Mouse (Mus musculus): ENCODE results near the gene Trnp1.
A peak's percentile ranks its signal among the peaks of the same experiment; 100 is the strongest.
"Not testable (repeated sequence)": the region's sequence is repeated elsewhere in the genome, so short reads cannot be mapped to it uniquely, and the experiment has no call there.

Trnp1 gene

DNA sequence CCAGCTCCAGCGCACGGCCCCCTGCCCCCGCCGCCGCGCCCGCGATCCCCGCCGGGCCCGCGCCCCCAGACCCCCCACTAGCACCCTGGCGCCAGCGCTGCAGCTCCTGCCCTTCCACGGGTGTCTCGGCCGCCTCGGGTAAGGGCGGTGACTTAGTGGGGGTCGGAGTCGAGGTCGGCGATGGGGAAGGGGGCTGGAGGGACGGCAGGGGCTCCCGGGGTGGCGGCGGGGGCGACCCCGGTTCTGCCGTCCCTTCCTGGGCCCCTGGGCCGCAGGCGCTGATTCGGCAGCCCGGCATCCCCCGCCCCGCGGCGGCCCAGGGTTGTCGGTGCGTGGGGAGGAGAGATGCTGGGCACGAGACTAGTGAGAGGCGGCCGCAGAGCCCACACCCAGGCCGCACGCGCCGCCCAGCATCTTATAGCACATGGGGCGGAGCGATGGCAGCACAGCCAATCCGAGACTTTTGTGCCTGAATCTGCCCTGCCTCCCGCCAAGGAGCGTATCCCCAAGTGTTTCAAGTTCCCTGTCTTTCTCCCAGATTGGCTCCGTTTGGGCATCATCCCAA, at the start of gene Trnp1:
Trnp1 (minus strand) TSS at position 391 of the 565 bp plus-strand sequence.
- DNase-seq (ENCODE audit: low spot score in 2 of 2): peak; percentile 49 to 53

DNA sequence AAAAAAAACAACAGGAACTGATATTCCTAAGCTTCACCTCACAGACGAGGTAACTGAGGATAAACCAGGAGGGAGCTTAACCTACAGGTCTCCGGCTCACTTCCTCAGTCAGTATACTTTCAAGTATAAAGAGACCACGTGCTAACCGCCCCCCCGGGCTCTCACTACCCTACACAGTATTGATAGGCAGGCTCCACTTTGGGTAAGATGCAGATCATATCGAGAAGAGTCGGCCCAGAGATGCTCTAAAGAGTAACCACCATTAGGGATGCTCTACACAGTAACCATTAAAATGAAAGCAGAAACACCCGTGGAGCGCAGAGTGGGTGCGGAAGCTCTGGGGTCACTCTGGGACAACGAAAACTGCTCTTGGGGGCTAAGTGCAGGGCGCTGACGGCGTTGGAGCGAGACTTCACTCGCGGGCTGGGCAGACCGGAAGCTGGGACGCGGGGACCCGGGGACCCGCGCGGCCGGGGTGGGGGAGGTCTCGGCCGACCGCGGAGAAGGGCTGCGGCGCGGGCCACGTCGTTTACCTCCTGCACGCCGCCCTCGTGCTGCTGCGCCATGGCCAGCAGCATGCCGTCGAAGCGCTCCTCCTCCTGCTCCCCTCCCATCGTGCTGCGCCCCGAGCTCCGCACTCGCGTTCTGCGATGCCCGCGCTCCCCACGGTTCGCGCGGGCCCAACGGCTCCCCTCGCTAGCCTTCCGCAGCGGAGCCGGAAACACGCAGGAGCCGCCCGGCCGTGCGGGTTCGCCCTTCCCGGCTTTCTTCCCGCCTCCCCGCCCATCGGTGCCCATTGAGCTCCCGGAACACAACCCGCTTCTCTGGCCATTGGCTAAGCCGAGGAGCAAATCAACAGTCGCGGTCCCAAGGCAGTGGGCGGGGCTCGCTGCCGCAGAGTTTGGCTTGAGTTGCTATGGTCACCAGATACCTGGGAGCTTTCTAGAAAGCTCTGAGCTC, 47.2 kb upstream of the Trnp1 start, which contains the start of gene Nudc:
Nudc (minus strand) TSS at position 725 of the 960 bp plus-strand sequence.
- DNase-seq (ENCODE audit: low spot score in 2 of 2): peak; percentile 96

DNA sequence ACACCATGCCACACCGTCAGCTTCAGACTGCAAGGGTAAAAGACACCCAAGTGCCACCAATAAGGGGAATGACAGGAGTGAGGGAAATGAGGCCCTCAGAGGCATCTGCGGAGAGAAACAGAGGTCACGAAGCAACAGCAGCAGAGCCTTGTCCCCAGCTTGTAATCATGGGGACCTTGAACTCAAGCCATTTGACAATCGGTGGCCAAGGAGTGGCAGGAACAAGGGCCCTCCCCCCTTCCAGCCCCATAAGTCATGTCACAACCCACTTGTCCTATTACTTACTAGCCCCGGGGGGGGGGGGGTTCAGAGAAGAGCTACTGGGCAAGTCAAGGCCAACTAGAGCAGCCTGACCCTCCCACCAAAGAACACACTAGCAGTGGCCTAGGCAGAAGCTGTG, 38.3 kb upstream of the Trnp1 start:
- no peak for DNase-seq (ENCODE audit: low spot score in 2 of 2)

DNA sequence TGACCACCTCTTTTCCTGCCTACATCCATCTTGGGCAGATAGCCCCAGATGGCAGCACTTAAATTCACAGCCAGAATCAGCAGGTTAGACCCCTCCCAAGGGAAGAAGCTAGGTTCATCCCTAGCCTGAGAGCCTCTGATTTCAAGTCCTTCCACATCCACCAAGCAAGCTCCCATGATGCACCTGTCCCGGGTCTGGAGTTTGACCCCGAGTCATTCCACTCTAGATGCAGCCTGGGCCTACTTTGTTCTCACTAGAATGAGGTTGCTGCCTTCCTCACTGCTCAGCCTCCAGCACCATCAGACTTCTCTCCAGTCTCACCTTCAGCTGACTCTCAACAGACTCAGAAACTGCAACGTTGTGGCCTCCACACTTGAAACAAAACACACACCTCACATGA, 37.7 kb upstream of the Trnp1 start:
- no peak for DNase-seq (ENCODE audit: low spot score in 2 of 2)

DNA sequence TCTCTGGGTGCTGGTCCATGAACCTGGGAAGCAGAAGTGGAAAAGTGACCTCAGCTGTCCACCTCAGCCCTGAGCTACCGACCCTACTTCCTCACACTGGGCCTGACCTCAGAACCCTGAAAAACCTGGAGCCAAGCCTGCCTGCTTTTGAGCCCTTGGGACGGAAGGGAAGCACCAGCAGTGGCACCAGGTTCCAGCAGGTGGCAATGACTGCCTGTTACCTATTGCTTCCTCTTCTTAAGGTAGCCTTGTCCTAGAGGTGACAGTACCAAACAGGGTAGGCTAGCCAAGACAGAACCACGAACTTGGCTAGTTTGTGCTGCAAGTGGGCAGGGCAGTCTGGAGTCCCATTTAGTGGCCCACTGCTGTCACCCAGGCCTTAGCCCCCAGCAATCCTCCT, 34.4 kb upstream of the Trnp1 start:
- no peak for DNase-seq (ENCODE audit: low spot score in 2 of 2)

DNA sequence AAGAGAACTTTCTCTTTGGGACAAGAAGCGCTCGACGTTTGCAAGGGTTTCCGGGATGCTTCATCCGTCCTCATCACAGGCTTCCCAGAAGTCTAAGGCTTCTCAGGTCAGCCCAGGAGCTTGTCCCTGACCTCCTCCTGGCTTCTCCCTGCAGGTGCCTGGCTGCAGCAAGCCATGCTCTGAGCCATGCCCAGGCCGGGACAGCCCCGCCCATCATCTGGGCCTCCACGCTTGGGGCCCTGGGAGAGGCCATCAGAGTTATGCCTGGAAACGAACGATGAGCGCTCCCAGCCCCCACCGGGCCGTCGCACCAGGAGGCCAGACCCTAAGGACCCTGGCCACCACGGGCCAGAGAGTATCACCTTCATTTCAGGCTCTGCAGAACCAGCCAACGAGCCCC, 29.4 kb upstream of the Trnp1 start:
- DNase-seq (ENCODE audit: low spot score in 2 of 2): no peak

DNA sequence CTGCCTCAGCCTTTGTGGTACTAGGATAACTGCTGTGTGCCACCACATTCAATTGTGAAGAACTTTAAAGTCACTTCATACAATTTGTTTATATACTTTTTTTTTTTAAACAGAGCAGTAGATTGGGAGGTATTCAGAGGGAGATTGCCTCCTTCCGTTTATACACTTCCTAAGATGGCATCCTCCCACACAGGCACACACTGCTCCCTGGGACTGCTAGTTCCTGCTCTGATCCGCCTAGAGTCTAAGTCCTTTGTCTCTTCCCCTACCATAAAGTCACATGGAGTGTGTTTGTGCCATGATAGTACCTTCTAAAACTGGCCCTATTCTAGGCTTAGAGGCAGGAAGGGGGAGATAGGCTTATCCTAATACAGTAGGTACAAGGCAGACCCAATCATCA, 23.2 kb upstream of the Trnp1 start:
- DNase-seq (ENCODE audit: low spot score in 2 of 2): no peak

DNA sequence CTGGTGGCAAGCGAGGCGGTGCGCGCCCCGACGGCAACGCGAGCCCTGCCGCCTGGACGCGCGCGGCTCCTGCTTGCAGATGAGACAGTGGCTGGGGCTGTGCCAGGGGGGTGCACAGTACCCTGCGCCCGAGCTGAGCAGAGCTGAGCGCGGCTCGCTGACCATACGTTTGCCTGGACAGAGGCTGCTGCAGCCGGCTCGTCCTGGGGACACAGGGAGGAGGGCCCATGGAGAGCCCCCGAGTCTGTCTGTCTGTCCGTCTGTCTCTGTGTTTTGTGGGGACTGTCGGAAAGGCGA, 21.0 kb upstream of the Trnp1 start:
- no peak for DNase-seq (ENCODE audit: low spot score in 2 of 2)

DNA sequence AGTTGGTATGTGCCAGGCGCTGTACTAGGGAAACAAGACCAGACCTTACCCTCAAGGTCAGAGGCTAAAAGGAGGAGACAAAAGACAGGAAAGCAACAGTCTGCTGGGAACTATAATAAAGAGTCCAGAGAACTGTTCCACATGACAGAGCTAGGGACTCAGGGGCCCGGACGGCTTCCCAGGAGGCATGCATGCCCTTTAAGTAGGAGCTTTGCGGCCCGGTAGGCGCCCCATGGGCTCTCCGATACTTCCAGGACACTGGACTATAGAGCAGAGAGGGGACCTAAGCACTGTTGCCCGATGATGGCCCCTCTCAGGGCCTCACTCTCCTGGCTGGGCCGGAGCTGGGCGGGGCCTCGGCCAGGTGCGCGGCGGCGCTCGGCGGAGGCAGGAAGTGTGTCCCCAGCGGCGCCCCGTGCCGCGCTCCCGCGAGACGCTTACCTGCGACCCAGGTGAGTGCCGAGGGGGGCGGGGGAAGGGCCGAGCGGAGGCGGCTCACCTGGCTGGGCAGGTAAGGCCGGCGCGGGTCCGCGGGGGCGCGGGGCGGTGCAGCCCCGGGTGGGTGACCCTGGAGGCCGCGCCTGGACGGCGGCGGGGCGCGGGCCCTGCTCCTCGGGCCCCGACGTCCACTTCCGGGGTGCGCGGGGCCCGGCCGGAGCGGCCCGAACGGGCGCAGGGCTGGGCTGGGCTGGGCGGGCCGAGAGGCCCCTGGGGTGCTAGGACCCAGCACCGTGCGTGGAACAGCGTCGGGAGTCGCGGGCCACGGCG, 20.4 kb upstream of the Trnp1 start, which contains the start of gene Kdf1:
Kdf1 (plus strand) TSS at position 363 of the 768 bp plus-strand sequence.
- DNase-seq (ENCODE audit: low spot score in 2 of 2): no peak

DNA sequence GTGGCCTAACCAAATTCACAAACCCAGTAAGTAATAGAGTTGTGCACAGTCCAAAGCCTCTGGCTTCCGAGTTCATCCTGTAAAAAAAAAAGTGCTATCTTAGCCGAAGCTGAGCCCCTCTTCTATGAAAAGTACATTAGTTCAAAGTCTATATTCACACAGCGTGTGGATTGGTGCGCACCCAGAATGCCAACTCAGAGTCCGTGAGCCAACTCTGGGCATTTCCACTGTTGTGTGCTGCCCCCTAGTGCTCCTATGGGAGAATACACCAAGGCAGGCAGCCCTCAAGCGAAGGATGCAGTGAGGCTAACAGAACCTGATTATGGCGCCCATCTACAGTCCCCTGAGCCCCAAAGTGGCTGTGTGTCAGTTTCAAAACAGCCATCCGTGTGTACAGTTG, 14.6 kb upstream of the Trnp1 start:
- DNase-seq (ENCODE audit: low spot score in 2 of 2): peak; percentile 54 to 57

DNA sequence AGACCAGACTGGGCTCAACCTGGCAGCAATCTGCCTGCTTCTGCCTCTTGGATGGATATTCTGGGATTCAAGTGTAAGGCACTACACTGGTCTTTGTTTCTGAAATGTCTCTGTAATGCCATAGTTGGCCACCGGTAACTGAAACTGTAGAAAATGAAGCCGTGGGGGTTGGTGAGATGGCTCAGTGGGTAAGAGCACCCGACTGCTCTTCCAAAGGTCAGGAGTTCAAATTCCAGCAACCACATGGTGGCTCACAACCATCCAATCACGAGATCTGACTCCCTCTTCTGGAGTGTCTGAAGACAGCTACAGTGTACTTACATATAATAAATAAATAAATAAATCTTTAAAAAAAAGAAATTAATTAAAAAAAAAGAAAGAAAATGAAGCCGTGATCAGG, 14.2 kb upstream of the Trnp1 start:
- not testable (repeated sequence) for DNase-seq (ENCODE audit: low spot score in 2 of 2)

DNA sequence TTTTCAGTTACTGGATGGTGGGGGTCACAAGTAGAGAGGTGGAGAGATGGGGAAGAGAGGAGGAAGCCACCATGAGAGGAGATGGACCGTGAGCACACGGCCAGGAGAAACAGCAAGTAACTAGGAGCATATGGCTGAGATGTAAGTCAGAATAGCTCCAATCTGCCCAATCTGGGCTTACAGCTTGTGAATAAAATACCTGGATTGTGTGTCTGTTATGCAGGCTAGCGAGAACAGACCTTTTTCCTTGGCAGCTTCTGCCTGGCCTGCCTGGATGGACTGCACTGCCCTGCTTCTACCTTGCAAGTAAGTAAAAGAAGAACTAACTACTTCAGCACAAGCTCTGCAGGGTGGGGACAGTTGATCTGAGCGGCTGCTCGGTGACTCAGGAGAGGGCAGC, 12.7 kb upstream of the Trnp1 start:
- DNase-seq (ENCODE audit: low spot score in 2 of 2): no peak

DNA sequence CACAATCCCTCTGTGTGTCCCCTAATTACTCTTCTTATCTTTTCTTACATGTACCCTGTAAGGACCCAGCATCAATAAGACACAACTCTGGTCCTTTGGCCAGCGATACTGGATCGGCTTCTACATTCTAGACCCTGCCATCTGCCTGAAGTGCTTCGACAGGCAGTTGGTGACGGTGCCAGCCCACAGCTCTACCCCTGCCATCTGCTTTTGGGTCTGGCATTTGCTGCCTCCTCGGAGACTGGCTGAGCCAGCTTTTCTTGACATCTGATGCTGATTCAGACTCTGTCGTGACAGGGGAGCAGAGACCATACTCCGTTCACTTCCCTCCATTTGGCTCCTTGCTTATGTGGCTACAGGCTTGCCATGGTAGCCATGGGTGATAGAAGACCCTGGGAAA, 10.6 kb upstream of the Trnp1 start:
- no peak for DNase-seq (ENCODE audit: low spot score in 2 of 2)

DNA sequence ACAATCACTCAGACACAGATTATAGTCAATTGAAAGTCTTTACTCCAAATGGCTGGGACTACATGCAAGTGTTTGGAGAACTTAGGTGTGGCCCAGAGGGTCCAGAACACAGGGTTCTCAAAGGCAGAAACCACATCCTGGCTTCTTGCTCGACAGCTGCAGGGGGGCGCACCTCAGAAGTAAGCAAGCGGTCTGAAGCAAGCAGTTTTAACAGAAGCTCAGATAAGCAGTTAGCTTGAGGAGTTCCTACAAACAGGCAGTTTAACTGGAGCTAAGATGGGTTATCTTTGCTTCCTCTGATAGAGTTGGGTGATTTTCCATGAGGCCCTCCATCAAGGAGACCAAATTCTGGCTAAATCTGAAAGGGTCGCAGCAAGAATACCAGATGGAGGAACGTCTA, 8.2 kb upstream of the Trnp1 start:
- DNase-seq (ENCODE audit: low spot score in 2 of 2): peak; percentile 25 to 41

DNA sequence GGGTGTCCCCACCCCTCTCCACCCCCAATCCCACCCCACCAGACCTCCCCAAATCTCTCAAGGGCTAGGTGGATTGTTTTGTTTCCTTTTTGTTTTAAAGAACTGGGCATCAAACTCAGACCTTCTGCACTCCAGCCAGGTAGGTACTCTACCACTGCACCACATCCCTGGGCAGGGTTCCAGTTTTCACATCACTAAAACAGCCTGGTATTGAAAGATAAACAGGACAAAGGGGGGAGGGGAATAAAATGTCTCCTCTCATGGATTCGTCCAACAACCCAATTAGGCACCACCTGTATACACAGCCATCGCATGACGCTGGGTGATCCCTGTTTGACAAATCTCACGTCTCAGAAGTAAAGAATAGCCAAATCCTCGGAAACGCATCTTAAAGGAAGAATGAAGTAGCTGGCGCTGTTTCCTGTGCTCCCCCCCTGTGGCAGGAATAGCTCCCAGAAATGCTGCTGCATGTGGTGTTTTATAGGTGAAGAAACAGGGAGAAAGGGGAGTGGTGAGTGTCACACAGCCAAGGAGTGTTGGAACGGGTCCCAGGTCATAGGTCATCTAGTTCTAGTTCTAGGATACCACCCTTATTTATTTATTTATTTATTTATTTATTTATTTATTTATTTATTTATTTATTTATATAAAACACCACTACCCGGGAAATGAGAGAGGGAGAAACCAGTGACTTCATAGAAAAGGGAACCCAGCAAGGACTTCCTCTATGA, 6.6 kb upstream of the Trnp1 start:
- DNase-seq (ENCODE audit: low spot score in 2 of 2): no peak

DNA sequence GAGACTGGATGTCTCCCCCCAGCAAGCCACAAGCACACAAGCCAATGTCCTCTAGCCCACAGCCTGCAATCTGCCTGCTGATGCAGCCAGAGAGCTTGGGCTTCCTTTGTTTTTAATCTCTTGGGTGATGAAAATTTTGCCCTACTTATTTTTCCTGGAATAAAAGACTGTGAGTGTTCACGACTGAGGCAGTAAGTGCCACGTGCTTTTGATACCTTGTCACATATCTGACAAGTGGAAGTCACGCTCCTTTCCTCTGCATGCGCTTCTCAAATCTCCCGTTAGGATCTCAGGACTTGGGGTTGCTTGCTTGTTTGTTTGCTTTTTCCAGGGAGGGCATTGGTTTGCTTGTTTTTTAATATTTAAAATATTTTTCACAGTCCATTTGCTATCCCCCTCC, 6.0 kb upstream of the Trnp1 start:
- no peak for DNase-seq (ENCODE audit: low spot score in 2 of 2)

DNA sequence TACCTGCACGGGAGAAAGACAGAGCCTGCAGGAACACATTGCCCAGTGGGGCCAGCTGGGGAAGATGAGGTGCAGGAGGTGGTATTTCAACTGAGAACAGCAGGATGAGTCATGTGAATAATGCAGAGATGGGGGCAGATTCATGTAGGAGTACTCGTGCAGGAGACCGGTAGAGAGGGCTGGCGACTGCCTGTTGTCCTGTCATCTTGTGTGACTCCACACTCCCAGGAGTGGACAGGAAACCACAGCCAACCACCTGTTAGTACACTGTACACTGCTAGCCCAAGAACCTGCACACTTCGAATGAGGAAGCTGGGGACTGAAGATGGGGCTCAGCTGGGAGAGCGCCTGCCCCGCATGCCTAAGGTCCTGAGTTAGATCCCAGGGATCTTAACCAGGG, 3.2 kb upstream of the Trnp1 start:
- DNase-seq (ENCODE audit: low spot score in 2 of 2): no peak

DNA sequence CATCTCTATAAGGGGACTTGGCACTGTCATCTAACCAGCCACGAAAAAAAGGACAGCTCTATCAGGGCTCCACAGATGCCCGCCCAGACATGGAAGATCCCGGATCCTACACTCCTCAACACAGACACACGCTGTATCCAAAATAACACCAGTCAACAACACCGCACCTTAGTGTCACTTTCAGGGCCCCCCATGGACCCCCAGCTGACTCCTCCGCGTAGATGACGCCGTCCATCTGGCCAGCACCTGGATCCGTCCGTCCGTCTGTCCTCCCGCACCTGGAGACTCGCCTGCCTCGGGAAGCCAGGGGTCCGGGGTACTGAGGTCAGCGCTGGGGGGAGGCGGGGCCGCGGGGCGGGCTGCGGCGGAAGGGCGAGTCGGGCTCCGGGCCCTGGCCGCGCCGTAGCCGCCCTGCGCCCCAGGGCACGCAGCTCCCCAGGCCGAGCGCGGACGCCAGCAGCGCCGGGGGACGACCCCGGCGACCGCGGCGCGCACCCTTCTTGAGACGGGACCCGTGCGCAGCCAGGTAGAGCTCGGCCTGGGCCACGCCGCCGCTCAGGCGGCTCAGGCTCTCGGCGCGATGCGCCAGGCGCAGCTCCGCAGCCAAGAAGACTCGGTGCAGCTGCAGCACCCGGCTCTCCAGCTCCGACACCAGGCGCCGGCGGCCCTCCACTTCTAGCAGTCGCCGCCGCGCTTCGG, 740 bp downstream of the Trnp1 start:
- no peak for DNase-seq (ENCODE audit: low spot score in 2 of 2)

DNA sequence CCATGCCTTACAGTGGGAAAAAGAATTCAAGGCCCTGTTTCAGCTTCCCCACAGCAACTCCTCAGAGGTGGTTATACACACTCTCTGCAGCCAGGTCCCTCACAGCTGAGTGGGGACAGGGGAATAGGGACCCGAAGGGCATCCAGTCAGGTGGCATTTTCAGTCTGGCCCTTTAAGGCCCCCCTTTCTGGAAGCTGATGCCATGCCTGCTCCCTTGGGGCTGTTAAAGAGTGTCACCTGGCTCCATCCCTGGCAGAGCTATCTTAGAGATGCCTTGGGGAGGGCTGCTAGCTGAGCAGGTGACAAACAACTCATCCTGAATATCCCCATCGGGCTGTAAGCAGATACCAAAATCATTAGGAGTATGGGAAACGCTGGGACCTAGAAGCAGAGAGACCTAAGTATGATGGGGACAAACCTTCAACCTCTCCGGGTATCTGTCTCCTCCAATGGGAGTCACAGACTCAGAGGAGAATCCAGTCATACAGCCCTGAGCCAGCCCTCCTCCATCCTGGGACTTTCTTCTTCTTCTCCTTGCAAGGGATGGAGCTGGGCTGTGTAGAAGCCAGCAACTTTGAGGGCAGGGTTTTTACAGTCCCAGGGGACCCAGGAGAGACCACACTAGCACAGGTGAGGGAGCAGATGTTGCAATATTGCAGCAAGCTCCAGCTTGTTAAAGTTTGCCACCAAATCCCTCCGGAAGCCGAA, 1.5 kb downstream of the Trnp1 start:
- no peak for DNase-seq (ENCODE audit: low spot score in 2 of 2)

DNA sequence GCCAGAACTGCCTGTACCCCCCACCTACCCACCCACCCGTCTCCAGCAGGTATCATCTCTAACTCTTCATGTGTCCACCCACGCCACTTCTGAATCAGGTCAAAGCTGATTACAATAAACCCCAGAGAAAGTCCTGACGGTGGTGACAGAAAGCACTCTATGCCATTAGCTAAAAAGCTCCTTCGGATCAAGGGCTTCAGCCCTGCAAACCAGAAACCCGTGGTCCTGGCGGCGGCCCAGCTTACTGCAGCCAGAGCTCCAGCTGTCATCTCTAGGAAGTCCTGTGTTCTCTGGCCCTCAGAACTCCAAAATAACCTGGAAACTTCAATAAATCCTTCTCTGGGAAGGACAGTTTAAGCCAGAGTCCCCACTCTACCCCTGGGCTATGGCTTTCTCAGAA, 2.6 kb downstream of the Trnp1 start:
- DNase-seq (ENCODE audit: low spot score in 2 of 2): no peak

DNA sequence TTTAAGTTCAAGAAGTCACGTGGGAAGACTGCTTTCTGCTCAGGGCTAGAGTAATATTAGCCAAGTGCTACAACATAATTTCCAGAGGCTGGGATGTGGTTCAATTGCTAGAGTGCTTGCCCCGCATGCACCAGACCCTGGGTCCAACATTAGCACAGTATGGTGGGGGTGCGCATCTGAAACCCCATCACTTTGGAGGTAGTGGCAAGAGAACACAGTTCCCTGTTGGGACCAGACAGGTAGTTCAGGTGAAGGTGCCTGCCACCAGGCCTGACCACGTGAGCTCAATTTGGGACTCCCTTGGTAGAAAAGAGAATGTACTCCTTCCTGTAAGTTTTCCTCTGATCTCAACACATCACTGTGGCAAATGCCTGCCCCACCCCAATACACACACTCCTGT, 3.5 kb downstream of the Trnp1 start:
- DNase-seq (ENCODE audit: low spot score in 2 of 2): no peak
